Comparison of ENCODE assay signal across 13 mouse cellular contexts in the genomic region with DNA sequence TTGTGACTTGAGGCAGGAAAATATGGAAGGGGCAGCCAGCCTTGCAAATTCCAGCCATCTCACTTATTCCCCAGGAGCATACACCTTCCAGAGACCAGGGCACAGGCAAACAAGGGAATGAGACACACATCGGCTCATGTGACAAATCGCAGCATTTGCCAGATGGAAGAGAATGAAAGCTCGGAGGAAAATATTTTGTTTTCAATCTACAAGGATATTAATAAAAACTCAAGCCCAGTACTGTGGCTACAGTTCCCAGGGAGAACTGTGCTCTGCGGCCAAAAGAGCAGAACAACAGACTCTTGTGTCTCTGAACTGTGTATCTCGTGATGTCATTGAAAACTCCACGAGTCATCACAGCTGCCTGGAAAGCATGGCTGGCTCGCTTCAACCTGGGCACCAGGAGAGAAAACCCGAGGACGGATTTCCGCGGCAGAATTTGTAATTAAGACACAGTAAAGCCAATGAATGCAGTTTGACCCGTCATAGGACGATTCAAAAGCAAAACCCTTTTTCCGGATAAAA. TPM values are rescaled to one million over a fixed set of nuclear protein-coding genes. Genes with fewer than 3 reads are reported as not detected.
A peak's percentile ranks its signal among the peaks of the same experiment; 100 is the strongest.
DNase-seq lines count a peak whose midpoint lies in the region; ATAC-seq and TF ChIP-seq lines count a peak whose summit lies in the region.
"Had no signal": no experiment of that assay in that cellular context is flagged by ENCODE, and none has a peak within 500 bp of the region (broad histone marks: within the 10 kb centered on the region; RNA-seq: fewer than 3 reads in every experiment).

No protein-coding gene starts in this region.

- no peaks in the 10 kb centered on the region for H3K9me3 ChIP-seq in hindbrain, postnatal 0 days (ENCODE audit: low read length)
- no peaks in the 10 kb centered on the region for H3K9me3 ChIP-seq in hindbrain, embryonic 13.5 days
- H3K9me3 ChIP-seq: forebrain, embryonic 10.5 days had no signal

- H3K4me3 ChIP-seq in hindbrain, postnatal 0 days (ENCODE audit: low read length): no peak overlapping the region
- no peak overlapping the region for H3K4me3 ChIP-seq in hindbrain, embryonic 13.5 days
- H3K4me3 ChIP-seq in gastrocnemius, adult 2 months: peak overlapping the region; percentile 23
- H3K4me3 ChIP-seq: forebrain, embryonic 10.5 days; myocyte had no signal

- DNase-seq in hindbrain, postnatal 0 days (ENCODE audit: low spot score): peak; percentile 59
- peak; percentile 82 for DNase-seq in Muller cell, postnatal 12 days (ENCODE audit: inconsistent ontology term)
- DNase-seq in gastrocnemius, adult 2 months: peak; percentile 41
- peak; percentile 5 for DNase-seq in heart, postnatal 25 days (ENCODE audit: low spot score)
- DNase-seq in cerebellum, postnatal 10 days: no peak
- no peak for DNase-seq in adrenal gland, adult 8-10 months
- no peak for DNase-seq in adrenal gland, postnatal 10 days
- DNase-seq: kidney, postnatal 10 days; right cerebral cortex, postnatal 4 days had no signal

- H3K4me1 ChIP-seq in hindbrain, postnatal 0 days (ENCODE audit: insufficient read depth, low read length): peaks cover 15% of the 10 kb centered on the region; the same call in 1 of the 2 replicates
- H3K4me1 ChIP-seq in hindbrain, embryonic 13.5 days (replicated peaks): peaks cover 40% of the 10 kb centered on the region

- no peak for ATAC-seq in hindbrain, postnatal 0 days
- no peak for ATAC-seq in hindbrain, embryonic 13.5 days (ENCODE audit: low FRiP score)

- H3K27ac ChIP-seq in hindbrain, postnatal 0 days: no peak overlapping the region
- no peak overlapping the region for H3K27ac ChIP-seq in hindbrain, embryonic 13.5 days
- H3K27ac ChIP-seq in gastrocnemius, adult 2 months: no peak overlapping the region; the same call in 1 of the 2 replicates
- H3K27ac ChIP-seq: hindbrain, embryonic 14.5 days had no signal

- H3K36me3 ChIP-seq in hindbrain, postnatal 0 days (ENCODE audit: insufficient read depth, low read length): no peaks in the 10 kb centered on the region
- H3K36me3 ChIP-seq in hindbrain, embryonic 13.5 days: no peaks in the 10 kb centered on the region

- WGBS in hindbrain, postnatal 0 days: 51% methylated on average over 14 of the region's 14 CpGs
- 69% methylated on average over 14 of the region's 14 CpGs for WGBS in hindbrain, embryonic 13.5 days

- intact Hi-C loops in gastrocnemius, adult 2 months (cut with DNase I): loop anchor here (10.0 kb wide), 1 partner anchor 49 kb away; the partner anchor contains the start of gene Hmga2
- intact Hi-C loops in heart, postnatal 25 days (cut with DNase I): loop anchor here (5.0 kb wide), 1 partner anchor 51 kb away; the partner anchor contains the start of gene Hmga2

- H3K27me3 ChIP-seq in hindbrain, postnatal 0 days (ENCODE audit: insufficient read depth, low read length): no peaks in the 10 kb centered on the region
- H3K27me3 ChIP-seq in hindbrain, embryonic 13.5 days: no peaks in the 10 kb centered on the region

- H3K9ac ChIP-seq in hindbrain, postnatal 0 days (replicated peaks; ENCODE audit: low read length): no peak overlapping the region
- no peak overlapping the region for H3K9ac ChIP-seq in hindbrain, embryonic 13.5 days
- H3K9ac ChIP-seq: hindbrain, embryonic 14.5 days had no signal

- no peak for TF ChIP-seq CTCF in hindbrain, postnatal 0 days (IDR thresholded peaks at IDR 0.05; ENCODE audit: low read depth)
- no peak for TF ChIP-seq CTCF in gastrocnemius, adult 2 months (IDR thresholded peaks at IDR 0.05)

- no peak overlapping the region for H3K4me2 ChIP-seq in hindbrain, postnatal 0 days (ENCODE audit: low read depth, low read length)
- no peak overlapping the region for H3K4me2 ChIP-seq in hindbrain, embryonic 13.5 days
- H3K4me2 ChIP-seq: hindbrain, embryonic 14.5 days had no signal

RNA-seq across cellular contexts. Expression of gene Hmga2, which starts 50.1 kb away (rescaled TPM):
- 1.2 and 1.5 TPM in 2 replicates for total RNA-seq in hindbrain, postnatal 0 days (2014; rRNA removed)
- 0.98 and 1.5 TPM in 2 replicates for polyA plus RNA-seq in hindbrain, postnatal 0 days (2015; fragmentation: Nextera tagmentation; extraction: Ambion mirVana)
- polyA plus RNA-seq in hindbrain, embryonic 13.5 days (2015; fragmentation: Nextera tagmentation; extraction: Ambion mirVana): 4.3 and 5.1 TPM in 2 replicates
- total RNA-seq in gastrocnemius, adult 2 months (2021): under 1 TPM in 1 of 2 experiments, not detected in 1; 0.10 TPM
- total RNA-seq in heart, postnatal 25 days (2021): not detected
- 1 to 10 TPM; 3.9 to 4.7 (median 4.3) TPM for total RNA-seq in adrenal gland, adult 8-10 months (2022)
- total RNA-seq in adrenal gland, postnatal 10 days (2021): 1 to 10 TPM; 3.9 to 6.4 TPM

Comparison
In these comparisons a context has a peak if more than half of its experiments do, and no peak if none do; other contexts are left out.
1. DNase-seq: peak in hindbrain, postnatal 0 days (single experiment), Muller cell, postnatal 12 days (single experiment), gastrocnemius, adult 2 months (single experiment) and heart, postnatal 25 days (single experiment); none in cerebellum, postnatal 10 days (0 of 2), adrenal gland, adult 8-10 months (single experiment) and adrenal gland, postnatal 10 days (single experiment).